Mouse (Mus musculus): ENCODE measurements around the gene Chchd6. TPM values are rescaled to one million over a fixed set of nuclear protein-coding genes. Genes with fewer than 3 reads are reported as not detected.
A peak's percentile ranks its signal among the peaks of the same experiment; 100 is the strongest.

The Chchd6 gene
- total RNA-seq (2022), result 10 to 100 TPM; 68.3 to 73.7 (median 71.1) TPM

GRCm38 (mm10) chr6:89595018-89595776 lies at the start of gene Chchd6:
TSS of gene Chchd6 (minus strand) at chr6:89595652.
- peak; percentile 94 to 96 for DNase-seq (ENCODE audit: low spot score in 2 of 2)

GRCm38 (mm10) chr6:89644271-89645075 lies 49.0 kb upstream of the Chchd6 start:
- DNase-seq (ENCODE audit: low spot score in 2 of 2), result peak; percentile 65 to 66

- DNase-seq (ENCODE audit: low spot score in 2 of 2), result peak; percentile 69 to 78
Observed at GRCm38 (mm10) chr6:89643798-89644270, 48.4 kb upstream of the Chchd6 start, which contains the start of gene Txnrd3. TSS of gene Txnrd3 (plus strand) at chr6:89643988.

GRCm38 (mm10) chr6:89639025-89639424 lies 43.6 kb upstream of the Chchd6 start:
- DNase-seq (ENCODE audit: low spot score in 2 of 2), result peak in 1 of 2 experiments; percentile 58

GRCm38 (mm10) chr6:89637977-89638376 lies 42.5 kb upstream of the Chchd6 start:
- DNase-seq (ENCODE audit: low spot score in 2 of 2), result no peak

- no peak for DNase-seq (ENCODE audit: low spot score in 2 of 2)
Observed at GRCm38 (mm10) chr6:89634400-89634799, 38.9 kb upstream of the Chchd6 start.

GRCm38 (mm10) chr6:89633115-89633514 lies 37.7 kb upstream of the Chchd6 start:
- no peak for DNase-seq (ENCODE audit: low spot score in 2 of 2)

GRCm38 (mm10) chr6:89631809-89632562 lies 36.5 kb upstream of the Chchd6 start:
- DNase-seq (ENCODE audit: low spot score in 2 of 2), result peak; percentile 81 to 87

GRCm38 (mm10) chr6:89628045-89628785 lies 32.8 kb upstream of the Chchd6 start:
- no peak for DNase-seq (ENCODE audit: low spot score in 2 of 2)

GRCm38 (mm10) chr6:89622647-89623046 lies 27.2 kb upstream of the Chchd6 start:
- no peak for DNase-seq (ENCODE audit: low spot score in 2 of 2)

- DNase-seq (ENCODE audit: low spot score in 2 of 2), result no peak
Observed at GRCm38 (mm10) chr6:89615373-89615755, 19.9 kb upstream of the Chchd6 start.

GRCm38 (mm10) chr6:89614596-89615372 lies 19.3 kb upstream of the Chchd6 start:
- DNase-seq (ENCODE audit: low spot score in 2 of 2), result no peak

GRCm38 (mm10) chr6:89614107-89614471 lies 18.6 kb upstream of the Chchd6 start:
- no peak for DNase-seq (ENCODE audit: low spot score in 2 of 2)

- DNase-seq (ENCODE audit: low spot score in 2 of 2), result peak; percentile 53 to 78
Observed at GRCm38 (mm10) chr6:89613336-89614106, 18.1 kb upstream of the Chchd6 start.

GRCm38 (mm10) chr6:89607999-89608398 lies 12.5 kb upstream of the Chchd6 start:
- DNase-seq (ENCODE audit: low spot score in 2 of 2), result no peak

GRCm38 (mm10) chr6:89606096-89606495 lies 10.6 kb upstream of the Chchd6 start:
- no peak for DNase-seq (ENCODE audit: low spot score in 2 of 2)

GRCm38 (mm10) chr6:89596510-89596909 lies 1.1 kb upstream of the Chchd6 start:
- no peak for DNase-seq (ENCODE audit: low spot score in 2 of 2)

GRCm38 (mm10) chr6:89595777-89596146 lies 310 bp upstream of the Chchd6 start:
- no peak for DNase-seq (ENCODE audit: low spot score in 2 of 2)

GRCm38 (mm10) chr6:89592016-89592415 lies 3.4 kb downstream of the Chchd6 start:
- DNase-seq (ENCODE audit: low spot score in 2 of 2), result no peak
